Mouse (Mus musculus) embryo, embryonic 10 days (tissue): ENCODE data around the gene Unc5a.
A peak's percentile ranks its signal among the peaks of the same experiment; 100 is the strongest.

Source experiments
- DNase-seq: peaks from one replicate; pipeline ENCODE4 v3.0.0-alpha.2; 2015; ENCODE audit warnings: low spot score

Gene Unc5a

GRCm38 (mm10) chr13:54955695-54956471 is 6.7 kb downstream of the Unc5a start:
- DNase-seq, result peak; percentile 78

GRCm38 (mm10) chr13:54957281-54957680 is 8.1 kb downstream of the Unc5a start:
- no peak for DNase-seq

- DNase-seq, result no peak
Observed at GRCm38 (mm10) chr13:54959059-54959701, 10.0 kb downstream of the Unc5a start.

- no peak for DNase-seq
Observed at GRCm38 (mm10) chr13:54959842-54960241, 10.6 kb downstream of the Unc5a start.

GRCm38 (mm10) chr13:54960491-54960890 is 11.3 kb downstream of the Unc5a start:
- DNase-seq, result no peak

GRCm38 (mm10) chr13:54965256-54965655 is 16.0 kb downstream of the Unc5a start:
- DNase-seq, result no peak

- no peak for DNase-seq
Observed at GRCm38 (mm10) chr13:54967501-54967900, 18.3 kb downstream of the Unc5a start.

- no peak for DNase-seq
Observed at GRCm38 (mm10) chr13:54968636-54969035, 19.4 kb downstream of the Unc5a start.

- no peak for DNase-seq
Observed at GRCm38 (mm10) chr13:54969513-54969912, 20.3 kb downstream of the Unc5a start.

GRCm38 (mm10) chr13:54970521-54971247 is 21.5 kb downstream of the Unc5a start:
- peak; percentile 83 for DNase-seq

GRCm38 (mm10) chr13:54975546-54975945 is 26.3 kb downstream of the Unc5a start:
- no peak for DNase-seq

- DNase-seq, result no peak
Observed at GRCm38 (mm10) chr13:54978804-54979203, 29.6 kb downstream of the Unc5a start.

- no peak for DNase-seq
Observed at GRCm38 (mm10) chr13:54980957-54981356, 31.7 kb downstream of the Unc5a start.

- DNase-seq, result no peak
Observed at GRCm38 (mm10) chr13:54983001-54983400, 33.8 kb downstream of the Unc5a start.

GRCm38 (mm10) chr13:54983614-54984013 is 34.4 kb downstream of the Unc5a start:
- peak; percentile 61 for DNase-seq

- no peak for DNase-seq
Observed at GRCm38 (mm10) chr13:54987405-54987804, 38.2 kb downstream of the Unc5a start.

- no peak for DNase-seq
Observed at GRCm38 (mm10) chr13:54988181-54988760, 39.1 kb downstream of the Unc5a start.

GRCm38 (mm10) chr13:54992215-54992614 is 43.0 kb downstream of the Unc5a start:
- DNase-seq, result no peak

- DNase-seq, result peak; percentile 83
Observed at GRCm38 (mm10) chr13:54994576-54994975, 45.4 kb downstream of the Unc5a start.

GRCm38 (mm10) chr13:54995161-54995560 is 46.0 kb downstream of the Unc5a start:
- DNase-seq, result no peak

- DNase-seq, result no peak
Observed at GRCm38 (mm10) chr13:54997568-54997967, 48.4 kb downstream of the Unc5a start.

GRCm38 (mm10) chr13:55000433-55000832 is 51.2 kb downstream of the Unc5a start:
- no peak for DNase-seq
